Comparison of ENCODE assay signal across 14 mouse cellular contexts in genomic region chr9:35277855-35278365, GRCm38 (mm10).
"Had no signal": no experiment of that assay in that cellular context is flagged by ENCODE, and none has a peak within 500 bp of the region (broad histone marks: within the 10 kb centered on the region; RNA-seq: fewer than 3 reads in every experiment).

No protein-coding gene starts in this region.

- DNase-seq: kidney, adult 8-10 months; kidney, postnatal 25 days; liver; lung, adult 2 months; lung, postnatal 10 days; midbrain, embryonic 14.5 days; thymus, adult 18-20 months; thymus, postnatal 14 days had no signal

- H3K27me3 ChIP-seq: limb, embryonic 12.5 days; neural tube, embryonic 12.5 days had no signal

- H3K4me3 ChIP-seq: limb, embryonic 12.5 days; midbrain, embryonic 10.5 days; myocyte; neural tube, embryonic 12.5 days had no signal

- H3K9me3 ChIP-seq: limb, embryonic 12.5 days; midbrain, embryonic 10.5 days; neural tube, embryonic 12.5 days had no signal

- H3K9ac ChIP-seq: limb, embryonic 12.5 days; liver, embryonic 14.5 days; neural tube, embryonic 12.5 days had no signal

- H3K4me2 ChIP-seq: limb, embryonic 12.5 days; neural tube, embryonic 12.5 days had no signal

- H3K27ac ChIP-seq: limb, embryonic 12.5 days; liver, embryonic 14.5 days; midbrain, embryonic 10.5 days; neural tube, embryonic 12.5 days; stomach, postnatal 0 days had no signal
